Mouse (Mus musculus) urinary bladder, postnatal 10 days (tissue): ENCODE data around the gene Cmtm6.

Experiments
- DNase-seq: peaks from one replicate; pipeline ENCODE4 v3.0.0; 2022; ENCODE audit warnings: low spot score

The Cmtm6 gene

DNA sequence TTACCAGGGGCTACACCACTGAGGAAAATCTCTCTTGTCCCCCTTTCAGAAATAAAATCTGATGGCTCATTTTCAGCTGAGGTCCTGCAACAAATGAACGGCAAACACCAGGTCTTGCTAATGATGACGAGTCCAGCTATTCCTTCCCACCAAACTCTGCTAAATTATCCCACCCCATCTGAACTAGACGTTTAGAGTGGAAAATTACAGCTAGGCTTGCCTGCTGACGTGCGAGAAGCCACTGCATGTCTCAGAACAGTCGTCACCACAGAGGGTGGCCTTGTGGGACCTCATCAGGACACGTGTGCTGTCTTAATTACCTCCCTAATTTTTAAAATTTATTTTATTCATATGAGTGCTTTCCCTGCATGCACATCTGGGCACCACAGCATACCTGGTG is 40.6 kb downstream of the Cmtm6 start:
- no peak for DNase-seq

DNA sequence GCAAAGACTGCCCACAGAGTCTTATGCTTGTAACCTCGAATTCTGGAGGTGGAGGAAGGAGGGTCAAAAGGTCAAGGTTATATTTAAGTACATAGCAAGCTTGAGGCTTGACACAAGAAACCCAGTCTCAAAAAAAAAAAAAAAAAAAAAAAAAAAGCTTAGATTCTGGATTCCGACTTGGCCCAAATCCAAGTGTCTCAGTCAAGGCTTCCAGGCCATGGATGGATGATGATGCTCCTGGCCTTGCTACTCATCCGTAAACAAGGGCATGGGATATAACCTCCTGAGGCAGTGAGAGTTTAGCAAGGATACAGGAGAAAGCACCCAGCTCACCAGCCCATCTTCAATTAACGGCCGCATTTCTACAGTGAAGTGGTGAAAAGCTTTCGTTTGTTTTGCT is 43.7 kb downstream of the Cmtm6 start:
- DNase-seq = no peak

DNA sequence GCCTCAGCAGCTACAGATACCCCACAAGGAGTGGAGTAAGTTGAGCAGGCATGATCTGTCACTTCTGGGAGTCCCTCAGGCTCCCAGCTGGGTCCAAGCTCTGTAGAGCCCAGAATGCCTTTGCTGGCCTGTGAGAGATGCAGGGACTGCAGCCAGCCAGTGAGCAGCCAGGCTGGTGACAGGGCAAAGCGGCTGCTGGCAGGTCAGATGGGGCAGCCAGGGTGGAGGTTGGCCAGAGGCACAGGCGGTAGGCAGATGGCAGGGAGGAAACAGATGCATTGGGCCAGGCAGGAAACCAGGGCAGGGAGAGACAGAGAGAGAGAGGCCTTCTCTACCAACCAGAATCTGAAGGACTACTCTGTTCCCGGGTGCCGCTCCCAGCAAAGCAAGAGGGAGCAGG is 44.4 kb downstream of the Cmtm6 start:
- DNase-seq = no peak

DNA sequence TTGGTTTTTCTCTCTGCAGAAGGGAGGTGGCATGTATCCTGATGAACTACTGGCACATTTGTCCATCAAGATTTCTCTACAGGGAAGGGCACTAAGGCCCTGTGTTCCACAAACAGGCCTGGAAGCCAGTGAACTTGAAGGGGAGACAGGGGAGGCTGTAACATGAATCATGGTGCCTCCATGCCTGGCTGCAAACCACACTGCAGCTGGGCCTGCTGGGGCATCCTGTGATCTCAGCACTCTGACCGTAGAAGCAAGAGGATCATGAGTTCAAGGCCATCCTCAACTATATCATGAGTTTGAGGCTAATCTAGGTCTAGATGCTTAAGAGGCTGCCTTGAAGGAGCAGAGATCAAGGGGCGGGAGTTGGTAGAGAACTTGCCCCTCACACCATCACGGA is 45.4 kb downstream of the Cmtm6 start:
- no peak for DNase-seq

DNA sequence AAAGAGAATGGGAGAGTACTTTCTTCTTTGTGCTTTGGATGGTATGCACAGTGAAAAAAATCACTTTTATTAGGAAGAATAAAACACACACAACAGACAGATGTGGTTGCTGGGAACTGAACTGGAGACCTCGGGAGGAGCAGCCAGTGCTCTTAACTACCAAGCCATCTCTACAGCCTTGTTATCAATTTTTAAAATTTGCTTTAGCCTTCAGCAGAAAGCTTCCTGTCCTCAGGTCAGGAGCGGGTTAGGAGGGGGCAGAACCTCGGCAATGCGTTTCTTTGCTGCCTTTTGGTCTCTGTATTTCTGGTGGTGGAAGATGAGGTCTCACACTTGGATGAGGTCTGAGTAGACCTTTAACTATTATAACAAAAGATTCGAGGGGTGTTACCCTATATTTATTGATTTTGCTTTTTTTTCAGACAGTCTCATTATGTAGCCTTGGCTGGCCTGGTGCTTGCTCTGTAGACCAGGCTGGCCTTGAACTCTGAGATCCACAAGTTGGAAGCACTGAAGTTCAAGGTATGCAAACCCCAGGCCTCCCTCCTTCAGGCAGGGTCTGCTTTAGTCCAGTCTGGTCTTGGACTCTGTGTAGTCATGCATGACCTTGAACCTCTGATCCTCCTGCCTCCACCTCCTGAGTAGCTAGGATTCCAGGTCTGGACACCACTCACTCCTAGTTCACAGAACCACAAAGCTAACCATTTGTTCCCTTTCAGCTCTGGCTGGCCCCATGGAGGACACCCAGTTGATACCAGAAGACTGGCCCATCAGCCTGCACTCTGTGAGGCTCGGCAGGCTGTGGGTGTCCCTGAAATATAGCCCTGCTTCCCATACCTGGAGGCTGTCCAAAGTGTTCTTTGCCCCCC is 46.5 kb downstream of the Cmtm6 start:
- DNase-seq = no peak

DNA sequence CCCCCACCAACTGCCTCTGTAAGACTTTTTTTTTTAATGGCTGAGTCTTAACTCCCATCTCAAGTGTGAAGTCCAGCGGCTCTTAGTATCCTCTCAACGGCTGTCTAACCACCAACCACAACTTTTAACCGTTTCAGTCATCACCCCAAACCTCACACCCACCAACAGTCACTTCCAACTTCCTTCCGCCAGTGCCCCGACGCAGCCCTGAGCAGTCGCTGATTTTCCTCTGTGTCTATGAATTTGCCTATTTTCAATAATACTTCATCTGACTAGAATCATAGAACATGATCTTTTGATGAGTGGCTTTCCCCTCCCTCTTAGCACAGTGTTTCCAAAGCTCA is 47.1 kb downstream of the Cmtm6 start:
- DNase-seq = no peak

DNA sequence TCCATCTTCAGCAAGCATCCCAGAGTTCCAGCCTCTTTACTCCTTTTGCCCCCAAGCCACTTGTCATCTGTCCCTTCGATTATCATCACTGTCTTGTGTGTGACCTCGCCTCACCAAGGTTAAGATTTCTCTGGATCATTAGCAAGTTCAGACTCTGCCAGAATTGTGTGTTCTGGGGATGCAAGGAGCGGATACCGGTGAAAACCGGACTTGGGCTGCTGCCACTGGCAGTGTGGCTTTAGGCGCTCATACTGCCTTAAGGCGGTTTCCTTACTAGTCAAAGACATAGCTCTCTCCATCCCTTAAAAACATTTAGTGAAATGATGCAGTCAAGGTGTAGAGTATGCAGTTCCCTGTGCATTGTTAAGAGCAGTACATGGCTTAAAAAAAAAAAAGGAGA is 48.0 kb downstream of the Cmtm6 start:
- no peak for DNase-seq

DNA sequence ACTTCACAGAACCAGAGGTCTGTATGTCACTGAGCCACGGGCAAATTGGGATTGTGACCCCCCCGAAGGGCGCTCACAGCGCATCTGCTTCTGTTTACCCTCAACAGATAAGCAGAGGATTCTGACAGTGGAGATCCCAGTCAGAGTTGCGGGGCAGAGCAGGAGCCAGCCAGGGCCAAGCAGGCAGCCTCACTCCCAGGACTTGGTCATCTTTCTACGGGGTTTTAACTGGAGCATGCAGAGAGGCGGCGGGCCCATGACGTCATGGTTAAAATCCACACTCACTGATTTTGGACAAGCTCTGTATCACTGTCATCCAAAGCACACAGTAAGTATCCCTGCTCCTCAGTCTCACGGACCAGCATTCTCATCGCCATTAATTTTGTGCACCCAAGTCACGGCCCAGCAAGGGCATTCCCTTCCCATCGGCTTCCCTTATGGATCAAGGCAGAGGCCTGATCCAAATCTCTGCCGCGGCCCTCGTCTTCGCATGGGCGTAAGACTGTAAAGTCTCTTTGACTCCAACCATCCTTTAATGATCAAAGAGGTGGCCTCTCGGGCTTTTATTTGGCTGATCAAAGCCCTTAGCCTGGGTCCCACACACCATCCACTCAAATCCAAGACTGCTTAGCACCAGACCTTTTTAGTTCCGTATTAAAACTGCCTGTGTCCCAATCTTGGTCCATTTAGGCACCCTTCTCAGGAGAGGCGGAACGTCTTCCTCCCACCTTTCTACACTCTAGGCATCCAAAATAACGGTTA is 49.2 kb downstream of the Cmtm6 start:
- DNase-seq = no peak

DNA sequence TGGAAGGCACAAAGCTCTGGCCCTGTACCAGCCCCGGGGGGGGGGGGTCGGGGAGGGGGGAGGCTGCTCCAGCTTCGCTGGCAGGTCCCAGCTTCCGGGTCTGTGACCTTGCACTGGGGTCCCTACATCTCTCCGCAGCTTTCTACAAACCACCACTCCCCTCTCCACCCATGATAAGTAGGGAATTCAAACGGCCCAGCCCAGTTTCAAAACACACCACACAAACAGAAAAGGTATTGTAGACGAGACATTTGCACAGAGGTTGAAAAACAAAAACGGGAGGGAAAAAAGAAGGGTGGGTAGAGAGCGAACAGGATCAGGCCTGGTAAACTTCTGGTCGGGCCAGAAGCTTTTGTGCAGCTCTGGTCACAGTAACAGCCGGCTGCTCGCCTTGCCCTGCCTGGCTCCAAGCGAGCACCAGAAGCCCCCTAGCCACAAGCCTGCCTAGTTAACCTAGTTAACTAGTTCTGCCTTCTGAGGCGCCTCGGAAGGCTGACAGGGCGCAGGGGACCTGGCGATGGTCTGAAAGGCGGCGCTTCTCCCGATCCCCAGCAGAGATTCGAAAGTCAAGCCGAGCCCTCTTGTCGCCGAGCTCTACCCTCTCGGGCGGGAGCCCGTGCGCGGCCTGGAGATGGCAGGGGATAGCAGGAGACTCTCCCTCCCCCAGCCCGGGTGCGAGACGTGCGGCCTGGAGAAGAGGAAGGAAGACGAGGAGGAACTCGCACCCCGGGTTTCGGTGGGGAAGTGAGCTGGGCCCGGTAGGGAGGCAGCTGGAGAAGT is 50.0 kb downstream of the Cmtm6 start:
- peak; percentile 26 for DNase-seq

DNA sequence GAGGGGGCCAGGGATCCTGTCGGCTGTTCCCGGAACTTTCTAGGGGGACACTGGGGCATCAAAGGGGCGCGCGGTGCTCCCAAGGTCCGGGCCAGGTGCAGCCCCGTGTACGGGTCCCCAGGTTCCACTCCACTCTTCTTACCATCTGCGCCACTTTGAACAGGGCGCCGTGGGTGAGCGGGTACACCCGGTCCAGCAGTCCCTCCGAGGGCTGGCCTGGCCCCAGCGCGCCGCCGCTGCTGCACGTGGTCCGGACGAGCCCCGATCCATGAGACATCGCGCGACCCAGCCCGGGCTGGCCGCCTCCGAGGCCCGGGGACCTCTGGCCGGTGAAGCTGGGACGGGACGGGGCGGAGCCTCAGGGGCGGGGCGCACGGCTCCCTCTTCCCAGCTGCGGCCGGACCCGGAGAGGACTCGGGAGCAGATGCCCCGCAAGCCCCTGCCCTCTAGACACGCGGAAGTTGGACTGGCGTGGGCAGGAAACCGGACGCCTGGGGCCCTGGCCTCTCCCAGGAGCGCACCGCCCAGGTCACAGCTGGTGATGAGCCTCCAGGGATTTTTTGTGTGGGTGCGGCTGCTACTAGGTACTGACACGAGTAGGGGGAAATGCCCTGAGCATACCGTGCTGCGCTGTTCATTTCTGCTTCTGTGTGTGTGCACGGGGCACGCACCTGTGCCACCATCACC is 50.8 kb downstream of the Cmtm6 start, which contains the start of gene Cmtm7:
Gene Cmtm7, minus strand, starts transcription at position 331 of the 687 bp plus-strand sequence.
- peak; percentile 47 for DNase-seq

DNA sequence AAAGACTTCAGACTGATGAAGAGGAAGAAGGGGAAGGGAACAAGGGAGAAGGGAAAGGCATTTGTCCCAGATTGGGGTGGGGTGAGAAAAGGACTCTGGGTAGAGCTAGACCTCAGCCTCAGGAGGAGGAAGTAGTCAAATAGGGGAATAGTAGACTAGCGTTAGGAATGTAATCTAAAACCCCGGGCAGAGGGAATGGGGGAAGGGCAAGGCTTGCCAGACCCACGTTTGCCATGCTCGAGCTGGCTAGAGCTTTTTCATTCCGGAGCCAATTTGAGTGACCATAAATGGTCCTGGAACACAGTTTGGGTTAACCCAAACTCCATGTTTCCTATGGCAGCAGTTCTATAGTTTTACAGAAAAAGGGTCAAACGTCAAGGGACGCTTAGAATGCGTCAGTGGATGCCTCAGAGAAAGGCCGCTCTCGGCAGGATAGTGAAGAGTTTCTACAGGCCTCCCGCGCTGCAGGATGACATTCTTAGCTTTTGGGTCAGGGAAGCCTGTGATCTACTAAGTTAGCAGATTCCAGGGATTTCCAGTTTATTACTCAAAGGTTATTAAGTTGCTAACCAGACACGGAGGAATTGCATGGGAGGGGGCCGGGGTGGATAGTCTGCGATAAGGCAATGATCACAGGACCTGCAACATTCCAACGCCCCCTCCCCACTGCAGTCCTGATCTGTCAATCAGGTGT is 54.7 kb downstream of the Cmtm6 start:
- DNase-seq = no peak

DNA sequence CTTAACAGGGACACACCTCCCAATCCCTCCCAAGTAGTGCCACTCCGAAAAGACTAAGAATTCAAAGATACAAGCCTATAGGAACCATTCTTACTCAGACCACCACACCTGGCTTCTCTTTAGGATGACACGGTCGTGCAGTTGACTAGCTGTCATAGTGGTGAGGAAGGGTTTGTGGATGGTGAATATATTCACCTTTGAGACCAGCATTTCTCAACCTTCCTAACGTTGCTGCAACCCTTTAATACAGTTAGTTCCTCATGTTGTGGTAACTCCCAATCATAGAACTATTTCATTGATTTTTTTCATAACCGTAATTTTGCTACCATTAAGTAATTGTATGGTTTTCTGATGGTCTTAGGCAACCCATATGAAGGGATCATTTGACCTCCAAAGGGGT is 56.2 kb downstream of the Cmtm6 start:
- no peak for DNase-seq

DNA sequence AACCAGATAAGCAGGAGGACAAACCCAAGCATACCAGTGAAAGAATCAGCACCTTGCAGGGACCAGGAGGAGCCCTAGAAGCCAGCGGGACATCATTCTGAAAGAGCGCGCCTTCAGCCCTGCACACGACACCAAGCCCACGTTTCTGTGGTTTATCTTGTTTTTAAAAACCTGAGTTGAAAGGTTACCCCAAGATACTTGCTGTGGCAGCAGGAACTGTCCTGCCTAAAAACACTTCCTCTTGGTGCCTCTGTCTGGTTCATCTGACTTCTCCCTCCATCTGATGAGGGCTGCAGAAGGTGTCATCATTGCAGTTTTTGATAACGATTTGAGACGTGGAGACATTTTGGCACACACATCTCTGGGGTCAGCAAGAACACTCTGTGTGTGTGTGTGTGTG is 56.8 kb downstream of the Cmtm6 start:
- DNase-seq = no peak

DNA sequence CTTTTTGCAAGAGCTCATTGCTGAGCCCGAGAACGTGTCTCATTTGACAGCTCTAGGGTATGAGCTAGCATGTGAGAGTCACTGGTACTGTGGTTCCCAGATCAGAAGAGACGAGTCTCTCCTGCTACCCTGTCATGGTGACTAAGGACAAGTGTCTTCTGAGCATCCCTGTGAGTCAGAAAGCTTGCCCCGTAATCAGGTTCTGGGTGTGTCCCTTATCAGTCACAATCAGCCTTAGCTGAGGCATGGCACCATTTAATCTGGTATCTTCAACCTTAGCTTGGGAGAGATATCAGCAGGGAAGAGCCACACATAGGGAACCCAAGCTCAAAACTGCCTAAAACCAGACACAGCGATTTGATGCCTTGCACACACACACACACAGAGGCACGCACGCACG is 57.8 kb downstream of the Cmtm6 start:
- DNase-seq = no peak

DNA sequence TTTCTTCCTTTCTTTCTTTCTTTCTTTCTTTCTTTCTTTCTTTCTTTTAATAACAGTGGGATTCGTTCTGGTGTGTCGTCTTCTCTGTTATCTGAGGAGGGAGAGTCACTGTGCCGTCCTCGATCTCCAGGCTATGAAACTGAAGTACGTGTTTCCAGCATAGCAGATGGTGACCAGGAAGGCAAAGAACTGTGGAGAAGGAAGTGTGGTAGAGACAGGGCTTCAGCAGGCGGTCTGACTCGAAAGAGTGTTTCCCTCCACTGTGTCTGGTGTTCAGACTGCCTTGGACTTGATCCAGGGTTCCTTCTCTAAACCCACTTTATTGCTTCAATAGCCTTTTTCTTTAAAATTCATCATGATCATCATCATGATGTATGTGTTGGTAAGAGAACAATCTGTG is 58.6 kb downstream of the Cmtm6 start:
- no peak for DNase-seq

DNA sequence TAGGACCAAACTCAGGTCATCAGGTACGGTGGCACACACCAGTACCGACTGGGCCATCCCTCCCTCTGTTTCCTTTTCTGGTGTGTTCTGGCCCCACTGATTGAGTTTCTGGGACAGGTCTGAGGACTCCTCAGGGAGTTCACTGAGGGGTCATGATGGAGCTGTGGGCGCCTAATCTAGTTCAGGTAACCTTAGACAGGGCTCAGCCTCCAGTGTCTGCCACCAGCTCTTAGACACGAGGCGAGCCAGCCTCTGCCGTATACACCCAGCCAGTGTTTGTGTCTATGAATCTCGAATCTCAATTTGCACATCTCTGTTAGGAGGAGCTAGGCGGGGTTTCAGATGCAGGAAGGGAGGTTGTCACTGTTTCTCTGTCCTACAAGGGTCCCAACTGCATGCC is 59.1 kb downstream of the Cmtm6 start:
- no peak for DNase-seq

DNA sequence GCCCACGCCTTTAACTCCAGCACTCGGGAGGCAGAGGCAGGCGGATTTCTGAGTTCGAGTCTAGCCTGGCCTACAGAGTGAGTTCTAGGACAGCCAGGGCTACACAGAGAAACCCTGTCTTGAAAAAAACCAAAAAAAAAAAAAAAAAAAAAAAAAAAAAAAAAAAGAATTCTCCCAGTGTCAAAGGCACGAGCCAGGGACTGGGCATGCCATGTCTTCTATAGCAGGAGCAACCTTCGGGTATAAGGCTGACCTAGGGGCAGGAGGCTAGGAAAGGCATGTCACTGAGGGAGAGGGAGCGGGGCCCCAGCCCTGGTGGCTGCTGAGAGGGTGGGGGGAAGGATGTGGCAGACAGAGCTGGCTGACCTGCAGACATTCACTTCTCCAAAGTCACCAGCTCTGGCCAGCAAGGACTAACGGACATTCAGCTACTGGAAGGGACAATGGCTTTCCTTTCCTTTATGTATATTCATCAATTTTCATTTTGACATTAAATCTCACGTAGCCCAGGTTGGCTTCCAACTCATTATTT is 62.9 kb downstream of the Cmtm6 start:
- no peak for DNase-seq

DNA sequence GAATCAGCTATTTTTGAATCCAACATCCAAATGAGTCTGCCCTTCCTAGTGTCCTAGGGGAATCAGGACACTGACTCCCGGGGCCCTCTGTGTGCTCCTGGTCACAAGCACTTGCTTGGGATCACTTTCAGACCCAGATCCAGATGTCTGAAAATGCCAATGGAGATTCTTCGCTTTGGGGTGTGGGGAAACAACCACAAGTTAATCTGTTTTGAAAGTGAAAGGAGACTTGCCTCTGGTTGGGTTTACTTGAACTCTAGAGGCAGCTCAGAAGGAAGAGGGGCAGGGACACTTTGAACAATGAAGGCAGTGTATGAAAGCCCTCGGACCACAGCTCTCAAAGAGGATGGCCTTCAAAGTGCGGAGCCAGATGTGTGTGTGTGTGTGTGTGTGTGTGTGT is 63.6 kb downstream of the Cmtm6 start:
- no peak for DNase-seq

DNA sequence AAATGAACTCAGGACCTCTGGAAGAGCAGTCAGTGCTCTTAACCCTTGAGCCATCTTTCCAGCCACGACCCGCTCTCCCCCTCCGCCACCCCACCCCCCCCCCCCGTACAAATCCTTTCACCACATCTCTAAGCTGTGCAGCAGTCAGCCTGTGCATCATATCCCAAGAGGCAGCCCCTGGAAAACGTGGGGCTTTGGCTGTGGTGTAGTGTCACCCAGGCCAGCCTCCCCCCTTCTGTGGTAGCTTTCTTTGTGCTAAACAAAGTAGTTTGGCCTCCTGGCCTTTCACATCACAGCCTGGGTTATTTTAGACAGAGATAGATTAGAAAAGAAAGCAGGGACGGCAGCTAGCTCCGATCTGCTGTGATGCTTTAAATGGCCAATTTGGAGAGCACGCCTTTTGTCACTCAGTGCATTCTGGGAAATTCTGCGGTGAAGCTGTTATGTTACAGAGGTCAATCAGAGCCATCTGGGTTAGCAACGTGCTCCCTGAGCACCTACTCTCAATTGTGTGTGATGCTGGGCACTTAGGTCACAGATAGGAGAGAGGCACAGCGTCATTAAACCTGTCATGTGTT is 65.6 kb downstream of the Cmtm6 start:
- no peak for DNase-seq

DNA sequence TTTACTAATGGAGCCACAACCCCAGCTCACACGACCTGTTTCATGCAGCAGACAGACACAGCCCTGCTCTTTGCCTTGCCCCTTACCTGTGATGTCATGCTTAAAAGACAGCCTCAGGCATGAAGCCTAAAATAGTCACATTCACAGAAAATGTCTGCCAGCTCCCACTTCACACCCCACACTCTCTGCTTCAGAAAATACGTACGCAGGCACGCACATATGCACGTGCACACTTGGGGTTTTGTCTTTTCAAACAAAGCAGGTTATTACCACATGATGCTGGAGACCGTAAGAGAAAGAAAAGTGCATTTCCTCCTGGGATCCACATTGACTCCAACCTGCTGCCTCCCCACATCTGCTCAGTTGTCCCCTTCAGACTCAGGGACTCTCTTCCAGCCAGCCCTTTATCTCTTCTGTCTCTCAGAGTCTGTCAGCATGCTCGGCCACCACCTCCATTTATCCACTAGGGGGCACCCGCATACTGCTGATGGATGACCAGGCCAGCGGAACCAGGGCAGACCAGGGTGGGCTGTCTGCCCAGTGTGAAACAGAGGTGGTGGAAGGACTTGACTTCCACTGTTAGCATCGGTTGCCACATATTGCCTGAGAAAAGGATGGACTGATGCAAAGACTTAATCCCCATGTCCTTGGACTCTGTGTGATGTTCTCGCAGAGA is 66.6 kb downstream of the Cmtm6 start:
- peak; percentile 30 for DNase-seq
